In genomic region chr15:99382893-99383292, GRCm38 (mm10) we compare ENCODE assay signal across 21 mouse cellular contexts. TPM values are rescaled to one million over a fixed set of nuclear protein-coding genes. Genes with fewer than 3 reads are reported as not detected.
A peak's percentile ranks its signal among the peaks of the same experiment; 100 is the strongest.
DNase-seq lines count a peak whose midpoint lies in the region; ATAC-seq and TF ChIP-seq lines count a peak whose summit lies in the region.
"Had no signal": no experiment of that assay in that cellular context is flagged by ENCODE, and none has a peak within 500 bp of the region (broad histone marks: within the 10 kb centered on the region; RNA-seq: fewer than 3 reads in every experiment).

No protein-coding gene starts in this region.

- no peak overlapping the region for H3K9ac ChIP-seq in intestine, postnatal 0 days (ENCODE audit: low read depth, low read length)
- H3K9ac ChIP-seq: heart, embryonic 15.5 days; hindbrain, embryonic 12.5 days; liver, embryonic 15.5 days; midbrain, embryonic 12.5 days had no signal

- no peak for TF ChIP-seq CTCF in C2C12 (IDR thresholded peaks at IDR 0.05; ENCODE audit: control insufficient read depth, insufficient read depth, insufficient read length)
- no peak for TF ChIP-seq CTCF in intestine, postnatal 0 days (IDR thresholded peaks at IDR 0.05; ENCODE audit: low read depth)

- no peaks in the 10 kb centered on the region for H3K79me3 ChIP-seq in C2C12 (ENCODE audit: low read depth)

- H3K27ac ChIP-seq in intestine, postnatal 0 days (ENCODE audit: low read depth, low read length): no peak overlapping the region
- H3K27ac ChIP-seq: forebrain, embryonic 10.5 days; heart, embryonic 15.5 days; hindbrain, embryonic 12.5 days; liver, embryonic 15.5 days; midbrain, embryonic 12.5 days had no signal

- no peaks in the 10 kb centered on the region for H3K79me2 ChIP-seq in C2C12 (ENCODE audit: control insufficient read depth, insufficient read depth)

- ATAC-seq in intestine, postnatal 0 days: peak; percentile 62
- ATAC-seq in megakaryocyte progenitor cell, adult 5-6 weeks (replicated peaks; ENCODE audit: poor library complexity): peak; percentile 43

- H3ac ChIP-seq in C2C12 (ENCODE audit: control insufficient read depth, insufficient read length, low read depth): no peak overlapping the region

- H3K27me3 ChIP-seq in C2C12 (ENCODE audit: control insufficient read depth, insufficient read depth, insufficient read length): no peaks in the 10 kb centered on the region
- no peaks in the 10 kb centered on the region for H3K27me3 ChIP-seq in intestine, postnatal 0 days (replicated peaks; ENCODE audit: control insufficient read depth, insufficient read depth, low read length)
- H3K27me3 ChIP-seq: heart, embryonic 15.5 days; hindbrain, embryonic 12.5 days; liver, embryonic 15.5 days; midbrain, embryonic 12.5 days had no signal

- H3K9me3 ChIP-seq in intestine, postnatal 0 days (ENCODE audit: control insufficient read depth): no peaks in the 10 kb centered on the region
- H3K9me3 ChIP-seq: heart, embryonic 15.5 days; hindbrain, embryonic 12.5 days; liver, embryonic 15.5 days had no signal

- no peak overlapping the region for H3K4me2 ChIP-seq in intestine, postnatal 0 days (replicated peaks; ENCODE audit: low read depth)
- H3K4me2 ChIP-seq: heart, embryonic 15.5 days; hindbrain, embryonic 12.5 days; liver, embryonic 15.5 days; midbrain, embryonic 12.5 days had no signal

- no peak overlapping the region for H3K4me3 ChIP-seq in C2C12 (ENCODE audit: insufficient read depth, poor library complexity, severe bottlenecking)
- H3K4me3 ChIP-seq in intestine, postnatal 0 days (ENCODE audit: low read depth, low read length): no peak overlapping the region
- H3K4me3 ChIP-seq: forebrain, embryonic 10.5 days; heart, embryonic 15.5 days; hindbrain, embryonic 12.5 days; liver, embryonic 15.5 days; midbrain, embryonic 12.5 days had no signal

- DNase-seq in kidney, adult 9 months: peak; percentile 90
- no peak for DNase-seq in kidney, postnatal 10 days
- DNase-seq in frontal cortex, postnatal 14 days (ENCODE audit: low spot score in 2 of 2): no peak
- DNase-seq in left cerebral cortex, adult 18-20 months (ENCODE audit: low spot score in 2 of 2): no peak
- DNase-seq: adrenal gland, adult 8-10 months; cerebellum, adult 11-12 months; heart, adult 18-20 months; layer of hippocampus, postnatal 36 days; left cerebral cortex, postnatal 4 days; right cerebral cortex, adult 18-20 months; spleen, adult 18-20 months; thymus, postnatal 36 days had no signal

- H3K36me3 ChIP-seq in C2C12 (ENCODE audit: control insufficient read depth, insufficient read depth): no peaks in the 10 kb centered on the region
- no peaks in the 10 kb centered on the region for H3K36me3 ChIP-seq in intestine, postnatal 0 days (ENCODE audit: control insufficient read depth, insufficient read depth)
- H3K36me3 ChIP-seq: forebrain, embryonic 10.5 days; G1E; heart, embryonic 15.5 days; hindbrain, embryonic 12.5 days; liver, embryonic 15.5 days; midbrain, embryonic 12.5 days had no signal

- H3K4me1 ChIP-seq in intestine, postnatal 0 days (replicated peaks; ENCODE audit: control insufficient read depth, insufficient read depth, low read length): no peaks in the 10 kb centered on the region
- H3K4me1 ChIP-seq: hindbrain, embryonic 12.5 days; midbrain, embryonic 12.5 days had no signal

TF ChIP-seq in C2C12, 6 proteins besides CTCF, POLR2A, EP300 and RAD21:
- TF ChIP-seq FOSL1 (IDR thresholded peaks at IDR 0.05; ENCODE audit: insufficient read depth, low read length, poor library complexity, severe bottlenecking) (no peak), USF1 (IDR thresholded peaks at IDR 0.05; ENCODE audit: low read depth) (no peak), CEBPB (IDR thresholded peaks at IDR 0.05; ENCODE audit: low read depth) (peak; percentile 44)

RNA-seq across cellular contexts. Expression of gene Tmbim6, which starts 9.8 kb away (rescaled TPM):
- polyA plus RNA-seq in C2C12 (2012; fragmentation: generic; extraction: Trizol): 372 TPM
- 1,126 and 1,190 TPM in 2 replicates for polyA plus RNA-seq in intestine, postnatal 0 days (2015; fragmentation: Nextera tagmentation; extraction: Ambion mirVana)
- 381 and 438 TPM in 2 replicates for total RNA-seq in megakaryocyte progenitor cell, adult 5-6 weeks (2015)
- 164 and 187 TPM in 2 replicates for total RNA-seq in megakaryocyte progenitor cell, adult 5-6 weeks (2017)
- 100 to 1,000 TPM; 331 to 338 TPM for total RNA-seq in left cerebral cortex, adult 18-20 months (2021)

RNA-seq across cellular contexts. Expression of gene Fmnl3, which starts 12.6 kb away (rescaled TPM):
- 76.6 TPM for polyA plus RNA-seq in C2C12 (2012; fragmentation: generic; extraction: Trizol)
- 5.6 and 5.9 TPM in 2 replicates for polyA plus RNA-seq in intestine, postnatal 0 days (2015; fragmentation: Nextera tagmentation; extraction: Ambion mirVana)
- 11.4 and 11.5 TPM in 2 replicates for total RNA-seq in megakaryocyte progenitor cell, adult 5-6 weeks (2015)
- 17.2 and 21.2 TPM in 2 replicates for total RNA-seq in megakaryocyte progenitor cell, adult 5-6 weeks (2017)
- 1 to 10 TPM; 8.5 to 9.6 TPM for total RNA-seq in left cerebral cortex, adult 18-20 months (2021)
